Mouse (Mus musculus) bone marrow macrophage, adult 2 months (primary cell): ENCODE results near the gene Cotl1.

Experiments used
- CTCF ChIP-seq: IDR thresholded peaks from 2 replicates; pipeline ENCODE4 v1.5.1; 2012; ENCODE audit warnings: low read depth, mild to moderate bottlenecking, low read length, moderate library complexity
- POLR2A ChIP-seq: IDR thresholded peaks from 2 replicates; pipeline ENCODE4 v1.6.1; 2012; ENCODE audit warnings: mild to moderate bottlenecking, low read depth, low read length, borderline replicate concordance

DNA sequence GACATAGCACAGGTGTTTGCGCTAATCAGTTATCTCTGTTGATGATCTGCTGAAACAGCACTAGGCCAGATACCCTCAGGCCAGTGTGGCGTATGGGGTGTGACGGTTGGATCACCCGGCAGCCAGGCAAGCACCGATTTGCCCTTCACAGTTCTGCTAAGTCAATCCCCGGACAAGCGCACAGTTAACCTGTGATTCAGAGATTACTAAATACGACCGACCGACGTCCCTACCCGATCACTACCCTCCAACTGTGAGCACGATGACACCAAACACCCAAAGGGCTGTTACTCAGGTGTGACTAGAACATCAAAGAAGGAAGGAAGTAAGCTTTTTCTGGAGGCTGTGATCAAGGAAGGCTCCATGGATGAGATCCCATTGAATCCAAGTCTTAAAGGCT lies 10.9 kb downstream of the Cotl1 start:
- TF ChIP-seq POLR2A (no peak), CTCF (no peak)
